Mouse (Mus musculus) stomach, embryonic 14.5 days (tissue): ENCODE data around the gene Rere. TPM values are rescaled to one million over a fixed set of nuclear protein-coding genes. Genes with fewer than 3 reads are reported as not detected.

ENCODE experiments used
- ATAC-seq: fragments of 200-750 bp; cut with Nextera tagmentation; 2 replicates; pipeline ENCODE4 v1.8.0; 2017; ENCODE audit warnings: low read depth, moderate TSS enrichment; ENCODE audit not compliant: insufficient number of reproducible peaks, insufficient read depth, low FRiP score
- H3K27ac ChIP-seq: fragments of 300-500 bp; sonication (generic); 2 replicates; pipeline ENCODE4 v1.5.1; 2014; ENCODE audit warnings: mild to moderate bottlenecking, low read length, moderate library complexity, mixed read lengths
- H3K27me3 ChIP-seq: fragments of 300-500 bp; sonication (generic); 2 replicates; pipeline ENCODE4 v1.6.1; 2014; ENCODE audit warnings: low read length, control low read depth, mixed read lengths; ENCODE audit not compliant: control insufficient read depth, insufficient read depth
- H3K36me3 ChIP-seq: fragments of 300-500 bp; sonication (generic); 2 replicates; pipeline ENCODE4 v1.6.1; 2014; ENCODE audit warnings: mild to moderate bottlenecking, control low read depth, low read length, moderate library complexity, mixed read lengths; ENCODE audit not compliant: control insufficient read depth, insufficient read depth
- H3K4me1 ChIP-seq: fragments of 300-500 bp; sonication (generic); 2 replicates; pipeline ENCODE4 v1.6.1; 2014; ENCODE audit warnings: low read length, control low read depth, mixed read lengths; ENCODE audit not compliant: control insufficient read depth, insufficient read depth
- H3K4me2 ChIP-seq: fragments of 300-500 bp; sonication (generic); replicated peaks from 2 replicates; pipeline ENCODE4 v1.6.1; 2014; ENCODE audit warnings: low read depth, low read length, control low read depth
- H3K4me3 ChIP-seq: fragments of 300-500 bp; sonication (generic); 2 replicates; pipeline ENCODE4 v1.5.1; 2014; ENCODE audit warnings: low read depth, low read length, control low read depth
- H3K9ac ChIP-seq: fragments of 300-500 bp; sonication (generic); replicated peaks from 2 replicates; pipeline ENCODE4 v1.6.1; 2014; ENCODE audit warnings: low read depth, mild to moderate bottlenecking, control low read depth, low read length, moderate library complexity, mixed read lengths
- H3K9me3 ChIP-seq: fragments of 300-500 bp; sonication (generic); 2 replicates; pipeline ENCODE4 v1.6.1; 2016; ENCODE audit warnings: low read depth, low read length, control low read depth; ENCODE audit not compliant: control insufficient read depth
- WGBS: fragments of 180-500 bp; shearing (Covaris S2); extraction: QIAGEN DNeasy Blood & Tissue Kit; methylation state at CpG from one replicate; pipeline ENCODE4 v1.1.7; 2014; 5-methylcytosine and 5-hydroxymethylcytosine counted together
- polyA plus RNA-seq: library from polyadenylated mRNA; unstranded; fragments of >200 nt; fragmentation: Nextera tagmentation; extraction: Ambion mirVana; gene quantifications from 2 replicates; pipeline ENCODE4 v1.2.1, GENCODE M21; 2014

The Rere gene
- polyA plus RNA-seq, 1 experiment from 2014 or later: 41.1 TPM

- H3K36me3 ChIP-seq: no peaks in the 10 kb centered on the region
- H3K4me3 ChIP-seq: no peak overlapping the region
- no peak overlapping the region for H3K4me2 ChIP-seq
- H3K27ac ChIP-seq: no peak overlapping the region
- peaks cover 5% of the 10 kb centered on the region; the same call in 1 of the 2 replicates for H3K4me1 ChIP-seq
- no peak overlapping the region for H3K9ac ChIP-seq
- H3K27me3 ChIP-seq: no peaks in the 10 kb centered on the region
- ATAC-seq: no peak
- 78% methylated on average over 2 of the region's 2 CpGs for WGBS
- H3K9me3 ChIP-seq: no peaks in the 10 kb centered on the region
Measured at GRCm38 (mm10) chr4:150326005-150326404, 44.6 kb downstream of the Rere start.

DNA sequence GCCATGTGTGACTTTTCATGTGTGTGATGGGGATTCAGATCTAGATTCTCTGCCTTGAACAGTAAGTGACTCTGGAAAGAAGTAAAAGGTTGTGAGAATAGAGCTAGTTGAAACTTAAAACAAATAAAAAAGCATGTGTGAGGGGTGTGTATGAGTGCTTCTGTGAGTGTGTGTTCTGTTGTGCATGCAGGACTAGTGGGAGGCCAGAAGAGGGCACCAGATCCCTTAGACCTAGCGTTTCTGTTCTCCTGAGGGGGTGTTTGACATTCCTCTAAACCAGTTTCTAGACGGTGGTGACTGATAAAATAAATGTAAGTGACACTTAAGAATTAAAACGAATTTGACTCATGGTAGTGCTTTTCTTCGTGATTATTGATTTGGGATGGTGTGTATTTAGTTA is 46.0 kb downstream of the Rere start:
- H3K27me3 ChIP-seq: no peaks in the 10 kb centered on the region
- no peak for ATAC-seq
- WGBS: 62% methylated on average over 4 of the region's 4 CpGs

GRCm38 (mm10) chr4:150333927-150334682 is 52.7 kb downstream of the Rere start:
- Histone ChIP-seq H3K27me3 (no peaks in the 10 kb centered on the region), H3K27ac (no peak overlapping the region), H3K9ac (no peak overlapping the region), H3K36me3 (no peaks in the 10 kb centered on the region), H3K4me3 (no peak overlapping the region), H3K4me2 (no peak overlapping the region), H3K4me1 (no peaks in the 10 kb centered on the region), H3K9me3 (no peaks in the 10 kb centered on the region)
- ATAC-seq: no peak
- 77% methylated on average over 4 of the region's 4 CpGs for WGBS

More for the DNA sequence above, 46.0 kb downstream of the Rere start:
- Histone ChIP-seq H3K4me2 (no peak overlapping the region), H3K9ac (no peak overlapping the region), H3K4me1 (peaks cover 5% of the 10 kb centered on the region; the same call in 1 of the 2 replicates), H3K9me3 (no peaks in the 10 kb centered on the region), H3K4me3 (no peak overlapping the region), H3K36me3 (no peaks in the 10 kb centered on the region), H3K27ac (no peak overlapping the region)

DNA sequence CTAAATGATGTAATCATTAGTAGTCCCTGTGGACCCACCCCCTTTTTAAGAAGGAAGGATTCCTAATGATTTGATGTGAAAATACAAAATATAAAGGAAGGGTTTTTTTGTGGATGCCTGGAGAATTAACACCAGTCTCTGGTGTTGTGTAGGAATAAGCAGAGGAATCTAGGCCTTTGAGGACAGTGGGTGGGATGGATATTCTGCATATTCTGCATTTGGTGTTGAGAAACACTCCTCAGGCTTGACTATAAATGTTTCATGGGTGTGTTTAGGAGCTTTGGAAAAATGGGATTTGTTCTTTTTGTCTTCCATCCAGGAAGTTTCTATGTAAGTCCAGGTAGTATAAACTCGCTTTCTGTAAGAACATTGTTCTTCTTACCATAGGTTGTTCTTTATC is 55.8 kb downstream of the Rere start:
- H3K9me3 ChIP-seq: no peaks in the 10 kb centered on the region
- H3K36me3 ChIP-seq: no peaks in the 10 kb centered on the region
- H3K4me1 ChIP-seq: no peaks in the 10 kb centered on the region
- ATAC-seq: no peak
- no peak overlapping the region for H3K9ac ChIP-seq
- H3K4me3 ChIP-seq: no peak overlapping the region
- 94% methylated on average over 1 of the region's 1 CpGs for WGBS
- H3K4me2 ChIP-seq: no peak overlapping the region
- no peaks in the 10 kb centered on the region for H3K27me3 ChIP-seq
- H3K27ac ChIP-seq: no peak overlapping the region

GRCm38 (mm10) chr4:150338906-150339650 is 57.6 kb downstream of the Rere start:
- 66% methylated on average over 8 of the region's 8 CpGs for WGBS
- Histone ChIP-seq H3K36me3 (no peaks in the 10 kb centered on the region), H3K4me3 (no peak overlapping the region), H3K27ac (no peak overlapping the region), H3K9ac (no peak overlapping the region), H3K9me3 (no peaks in the 10 kb centered on the region), H3K4me1 (no peaks in the 10 kb centered on the region), H3K4me2 (no peak overlapping the region), H3K27me3 (no peaks in the 10 kb centered on the region)
- ATAC-seq: no peak

GRCm38 (mm10) chr4:150340796-150341525 is 59.5 kb downstream of the Rere start:
- Histone ChIP-seq H3K27ac (no peak overlapping the region), H3K9me3 (no peaks in the 10 kb centered on the region), H3K4me1 (no peaks in the 10 kb centered on the region), H3K27me3 (no peaks in the 10 kb centered on the region), H3K9ac (no peak overlapping the region), H3K36me3 (no peaks in the 10 kb centered on the region), H3K4me3 (no peak overlapping the region), H3K4me2 (no peak overlapping the region)
- no peak for ATAC-seq
- WGBS: 87% methylated on average over 6 of the region's 6 CpGs

- no peak for ATAC-seq
- Histone ChIP-seq H3K36me3 (no peaks in the 10 kb centered on the region), H3K4me3 (no peak overlapping the region), H3K27ac (peak overlapping the region; percentile 21; the same call in 1 of the 2 replicates), H3K4me2 (no peak overlapping the region), H3K9ac (no peak overlapping the region), H3K9me3 (no peaks in the 10 kb centered on the region), H3K4me1 (peaks cover 15% of the 10 kb centered on the region), H3K27me3 (no peaks in the 10 kb centered on the region)
- WGBS: 76% methylated on average over 3 of the region's 3 CpGs
Measured at GRCm38 (mm10) chr4:150344526-150344925, 63.1 kb downstream of the Rere start.

DNA sequence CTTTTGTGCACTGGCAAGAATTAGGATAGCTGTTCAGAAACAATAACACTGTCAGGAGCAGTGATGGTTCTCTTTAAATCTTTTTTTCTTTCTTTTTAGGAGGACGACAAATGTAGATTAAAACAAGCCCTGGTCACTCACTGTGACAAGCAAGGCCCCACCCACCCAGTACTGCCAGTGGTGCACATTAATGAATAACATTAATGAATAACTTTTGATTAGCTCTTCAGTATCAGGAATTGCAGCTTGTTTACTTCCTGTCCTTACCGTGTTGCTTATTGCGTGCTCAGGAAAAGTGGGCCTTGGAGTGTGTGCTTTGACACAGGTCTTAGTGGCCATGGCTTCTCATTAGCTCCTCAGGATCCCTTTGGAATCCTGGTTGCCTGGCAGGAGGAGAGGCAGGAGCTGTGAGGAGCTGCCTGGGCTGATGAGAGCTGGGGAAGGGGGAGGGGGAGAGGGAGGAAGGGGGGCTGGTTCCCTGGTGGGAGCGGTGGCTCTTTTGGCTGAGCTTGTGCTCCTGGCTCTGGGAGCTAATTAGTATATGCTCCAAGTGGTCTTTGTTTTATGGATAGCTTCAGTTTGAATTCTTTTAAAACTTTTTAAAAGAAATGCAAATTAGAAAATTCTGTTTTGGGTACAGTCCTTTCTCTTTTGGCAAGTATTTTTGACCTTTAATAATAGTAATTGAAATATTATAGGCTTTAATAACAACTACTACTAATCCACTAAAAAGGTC is 65.4 kb downstream of the Rere start:
- 0 out of 2 replicates have a peak, but pooled peaks have one; percentile 23 for ATAC-seq
- H3K27ac ChIP-seq: peak overlapping the region; percentile 18; the same call in 1 of the 2 replicates
- H3K4me2 ChIP-seq: no peak overlapping the region
- H3K9me3 ChIP-seq: no peaks in the 10 kb centered on the region
- H3K4me3 ChIP-seq: no peak overlapping the region
- no peak overlapping the region for H3K9ac ChIP-seq
- WGBS: 28% methylated on average over 4 of the region's 4 CpGs
- no peaks in the 10 kb centered on the region for H3K36me3 ChIP-seq
- H3K27me3 ChIP-seq: no peaks in the 10 kb centered on the region
- H3K4me1 ChIP-seq: peaks cover 25% of the 10 kb centered on the region
